Mouse (Mus musculus) CH12F3 (cell line): ENCODE results near the gene Nup214.

ENCODE experiments used
- in situ Hi-C: fragments of 300-500 bp; cut with MboI; formaldehyde crosslinking; loops from 2 replicates; pipeline ENCODE4 v1.14.3; 2020; ENCODE audit warnings: low sequenced_read_pairs

The Nup214 gene

DNA sequence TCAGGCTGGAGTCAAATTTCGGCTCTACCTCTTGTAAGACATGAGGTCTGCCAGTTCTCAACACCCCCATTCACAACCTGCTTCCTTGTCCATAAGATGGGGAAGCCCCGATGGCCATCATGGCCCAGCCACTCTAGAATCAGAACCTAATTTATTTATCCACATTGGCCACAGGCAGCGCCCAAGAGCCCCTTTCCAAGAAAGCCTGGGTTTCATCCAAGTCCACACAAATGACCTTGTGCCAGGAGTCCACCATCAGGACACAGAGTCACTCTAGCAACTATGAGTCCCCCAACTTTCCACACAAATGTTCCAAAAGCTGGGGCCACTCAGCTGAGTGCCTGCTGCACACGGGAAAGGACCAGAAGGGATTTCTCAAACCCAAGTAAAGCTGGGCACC lies 91.8 kb downstream of the Nup214 start:
- in situ Hi-C loops = no loop called here

- in situ Hi-C loops = no loop called here
These were observed 94.8 kb downstream of the Nup214 start for GRCm38 (mm10) chr2:32068811-32069607.

DNA sequence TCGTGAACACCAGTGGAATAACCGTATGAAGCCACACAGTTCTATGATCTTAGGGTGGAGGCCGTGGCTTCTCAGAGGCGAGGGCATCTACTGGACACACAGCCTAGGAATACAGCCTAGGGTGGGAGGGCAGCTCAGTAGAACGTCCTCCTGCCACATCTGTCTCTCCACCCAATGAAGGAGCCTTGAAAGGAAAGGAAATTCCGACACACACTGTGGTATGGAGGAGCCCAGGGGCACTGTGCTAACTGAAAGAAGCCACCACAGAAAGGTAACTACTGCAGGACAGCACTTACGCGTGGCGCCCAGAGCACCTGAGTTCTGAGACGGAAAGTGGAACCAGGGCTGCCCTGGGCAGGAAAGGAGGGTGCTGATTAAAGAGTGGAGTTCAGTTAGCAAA lies 96.5 kb downstream of the Nup214 start:
- in situ Hi-C loops = no loop called here

GRCm38 (mm10) chr2:32074404-32074803 lies 100.2 kb downstream of the Nup214 start:
- in situ Hi-C loops = no loop called here

GRCm38 (mm10) chr2:32075368-32075767 lies 101.1 kb downstream of the Nup214 start:
- in situ Hi-C loops = no loop called here

DNA sequence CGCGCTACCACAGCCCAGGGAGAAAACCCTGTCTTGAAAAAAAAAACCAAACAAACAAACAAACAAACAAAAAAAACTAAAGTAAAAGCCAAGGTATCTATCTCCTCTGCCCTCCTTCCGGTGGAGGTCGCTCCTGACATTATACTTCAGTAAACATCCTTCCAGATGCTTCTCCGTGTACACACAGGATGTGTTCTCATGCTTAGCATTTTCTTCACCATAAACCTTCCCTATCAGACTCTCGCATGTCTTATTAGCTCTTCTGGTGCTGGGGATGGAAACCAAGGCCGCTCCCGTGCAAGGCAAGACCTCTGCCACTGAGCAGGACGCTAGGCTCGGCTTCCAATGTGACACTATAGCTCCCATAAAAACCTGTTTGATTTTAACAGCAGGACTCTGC lies 103.5 kb downstream of the Nup214 start:
- in situ Hi-C loops = no loop called here

DNA sequence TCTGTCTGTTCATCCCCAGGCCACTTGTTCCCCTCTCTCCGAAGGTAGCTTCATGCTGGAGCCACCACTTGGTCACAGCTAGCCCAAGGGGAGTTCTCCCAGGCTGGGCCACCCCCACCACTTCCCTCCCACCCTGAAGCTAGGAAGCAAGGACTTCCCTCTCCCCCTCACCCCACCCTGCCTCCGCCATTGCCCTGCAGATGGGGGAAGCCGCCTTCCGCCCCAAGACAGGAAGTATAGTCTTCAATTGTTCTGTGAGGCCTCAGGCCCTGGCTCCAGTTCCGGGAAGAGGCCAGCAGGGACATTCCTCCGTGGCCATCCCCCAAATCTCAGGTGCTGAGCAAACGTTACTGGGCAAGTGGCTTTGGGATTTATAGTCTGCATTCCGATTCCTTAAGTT lies 104.3 kb downstream of the Nup214 start:
- in situ Hi-C loops = no loop called here

- in situ Hi-C loops = no loop called here
These were observed 105.0 kb downstream of the Nup214 start for GRCm38 (mm10) chr2:32079191-32079725.

- in situ Hi-C loops = no loop called here
These were observed 106.4 kb downstream of the Nup214 start for GRCm38 (mm10) chr2:32080681-32081080.

GRCm38 (mm10) chr2:32081296-32081929 lies 107.2 kb downstream of the Nup214 start:
- in situ Hi-C loops = no loop called here

DNA sequence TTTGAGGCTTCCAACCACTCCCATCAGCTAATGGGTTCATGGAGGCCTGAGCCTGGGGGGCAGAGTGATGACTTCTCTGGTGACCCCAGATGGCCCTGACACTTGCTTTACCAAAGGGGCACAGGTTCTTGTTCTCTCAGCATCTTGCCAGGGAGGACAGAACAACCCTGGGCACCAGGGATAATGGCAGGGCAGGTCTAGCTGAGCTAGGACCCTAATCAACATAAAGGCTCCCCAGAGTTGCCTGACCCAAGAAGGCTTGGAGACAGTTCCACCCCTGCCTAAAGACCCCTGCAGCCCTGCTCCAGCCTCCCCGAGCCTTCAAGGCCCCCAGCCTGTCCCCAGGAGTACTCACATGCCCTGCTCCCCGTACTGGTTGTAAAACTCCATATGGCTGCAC lies 108.0 kb downstream of the Nup214 start:
- in situ Hi-C loops = no loop called here

GRCm38 (mm10) chr2:32083159-32084011 lies 109.1 kb downstream of the Nup214 start:
- in situ Hi-C loops = no loop called here

DNA sequence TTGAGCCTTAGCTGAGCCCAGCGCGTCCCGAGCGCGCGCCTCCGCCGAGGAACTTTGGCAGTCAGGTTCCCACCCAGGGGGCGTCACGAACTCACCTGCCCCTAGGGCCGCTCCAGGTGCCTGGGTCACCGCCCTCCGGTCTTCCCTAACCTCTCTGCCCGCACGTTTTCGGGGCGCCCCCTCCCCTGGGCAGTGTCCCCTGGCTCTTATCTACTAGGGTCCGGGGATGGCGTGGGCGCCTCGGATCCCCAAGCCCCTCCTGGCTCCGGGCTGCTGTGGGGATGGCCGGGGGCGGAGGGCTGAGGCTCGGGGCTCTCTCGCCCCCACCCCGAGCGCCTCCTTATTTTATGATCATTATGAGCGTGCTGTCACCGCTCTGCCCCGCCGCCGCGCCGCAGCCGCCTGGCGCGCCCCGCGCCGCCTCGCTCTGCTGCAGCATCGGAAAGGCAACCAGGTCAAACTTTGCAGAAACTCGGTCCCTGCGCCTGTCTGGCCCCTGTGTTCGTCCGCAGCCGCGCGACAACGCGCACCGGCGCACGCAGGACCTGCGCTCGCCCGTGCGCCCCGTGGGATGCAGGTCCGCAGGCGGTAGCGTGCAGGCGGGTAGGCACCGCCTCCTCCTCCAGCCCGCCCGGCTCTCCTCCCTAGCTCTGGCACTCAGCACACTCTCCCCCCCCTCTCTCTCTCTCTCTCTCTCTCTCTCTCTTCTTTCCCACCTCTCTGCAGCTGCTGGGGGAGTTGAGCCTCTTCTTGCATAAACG lies 110.1 kb downstream of the Nup214 start, which contains the start of gene Fam78a:
TSS of gene Fam78a (minus strand) at position 747 of the 761 bp plus-strand sequence.
- in situ Hi-C loops = no loop called here

GRCm38 (mm10) chr2:32084872-32085199 lies 110.6 kb downstream of the Nup214 start:
- in situ Hi-C loops = no loop called here

- in situ Hi-C loops = no loop called here
These were observed 111.0 kb downstream of the Nup214 start for GRCm38 (mm10) chr2:32085231-32085630.

GRCm38 (mm10) chr2:32087606-32088005 lies 113.4 kb downstream of the Nup214 start:
- in situ Hi-C loops = no loop called here

DNA sequence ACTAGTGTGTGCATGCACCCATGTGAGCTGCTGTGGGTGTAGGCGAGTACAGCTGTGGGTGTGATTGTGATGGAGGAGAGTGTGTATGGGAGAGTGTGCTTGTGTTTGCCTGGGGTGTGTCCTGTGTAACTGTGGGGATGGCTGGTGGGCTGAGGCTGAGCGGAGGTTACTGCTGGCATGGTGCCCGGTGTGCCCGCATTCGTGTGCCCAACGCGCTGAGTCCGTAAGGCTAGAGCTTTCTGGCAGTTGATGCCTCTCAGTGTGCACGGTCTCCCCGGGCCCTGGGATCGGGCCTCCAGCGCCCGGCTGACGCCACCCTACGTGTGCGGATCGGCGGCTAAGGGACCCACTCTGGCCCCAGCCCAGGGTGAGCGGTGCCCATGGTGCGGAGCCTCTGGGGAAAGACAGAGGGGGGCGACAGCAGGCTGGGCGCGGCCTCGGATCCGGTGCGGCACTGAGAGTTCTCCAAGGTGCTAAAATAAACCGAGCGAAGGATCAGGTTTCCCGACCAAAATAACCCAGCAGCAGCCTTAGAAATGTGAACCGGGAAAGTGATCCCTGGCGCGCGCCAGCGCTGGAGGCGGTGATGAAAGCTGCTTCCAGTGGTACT lies 114.2 kb downstream of the Nup214 start:
- in situ Hi-C loops = no loop called here

DNA sequence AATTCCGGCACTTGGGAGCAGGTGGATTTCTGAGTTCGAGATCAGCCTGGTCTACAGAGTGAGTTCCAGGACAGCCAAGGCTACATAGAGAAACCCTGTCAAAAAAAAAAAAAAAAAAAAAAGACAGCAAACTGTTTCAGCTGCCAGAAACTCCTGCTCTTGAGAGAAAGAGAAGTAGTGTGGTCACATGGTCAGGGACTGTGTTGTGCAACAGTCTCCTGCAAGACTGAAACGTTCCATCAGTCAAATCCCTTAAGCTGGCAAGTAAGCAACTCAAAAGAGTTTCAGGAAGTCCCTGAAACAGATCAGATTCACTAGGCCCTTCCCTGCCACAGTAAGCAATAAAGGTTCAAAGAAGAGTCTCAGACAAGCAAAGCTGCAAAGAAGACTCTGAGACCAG lies 115.4 kb downstream of the Nup214 start:
- in situ Hi-C loops = no loop called here

DNA sequence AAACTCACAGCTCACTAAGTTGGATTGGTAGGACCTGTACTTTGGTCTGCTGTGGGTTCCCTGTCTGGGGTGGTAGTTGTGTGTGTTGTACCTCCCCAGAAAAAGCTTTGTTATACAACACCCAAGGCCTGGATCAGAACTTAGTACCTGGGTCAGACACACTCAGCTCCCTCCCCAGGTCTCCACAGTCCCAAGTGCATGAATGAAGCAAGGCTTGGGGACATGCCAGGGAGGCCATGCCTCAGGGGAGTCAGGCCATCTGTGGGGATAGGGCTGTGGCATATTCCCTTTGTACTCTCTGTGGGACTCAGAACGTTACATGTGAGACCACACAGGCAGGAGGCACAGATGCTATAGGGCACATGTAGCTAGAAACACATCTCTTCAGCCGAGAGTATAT lies 115.9 kb downstream of the Nup214 start:
- in situ Hi-C loops = no loop called here

- in situ Hi-C loops = no loop called here
These were observed 117.7 kb downstream of the Nup214 start for GRCm38 (mm10) chr2:32091956-32092355.
